Mouse (Mus musculus): Measurements from ENCODE around the gene C5ar1. TPM values are rescaled to one million over a fixed set of nuclear protein-coding genes. Genes with fewer than 3 reads are reported as not detected.

C5ar1 gene
- not detected for polyA plus RNA-seq (2017; shearing (Covaris generic))

GRCm38 (mm10) chr7:16259110-16259590 lies at the start of gene C5ar1:
Gene C5ar1 (minus strand): TSS chr7:16259540.

GRCm38 (mm10) chr7:16308093-16308492 lies 48.8 kb upstream of the C5ar1 start, which contains the start of gene Bbc3:
Gene Bbc3 (plus strand): TSS chr7:16308393.

GRCm38 (mm10) chr7:16286026-16286961 lies 27.0 kb upstream of the C5ar1 start, which contains the start of gene Ccdc9:
Gene Ccdc9 (minus strand): TSS chr7:16286795.

GRCm38 (mm10) chr7:16273081-16273765 lies 13.9 kb upstream of the C5ar1 start, which contains the start of gene Inafm1:
Gene Inafm1 (minus strand): TSS chr7:16273617.

GRCm38 (mm10) chr7:16244067-16244466 lies 15.3 kb downstream of the C5ar1 start, which contains the start of gene C5ar2:
Gene C5ar2 (minus strand): TSS chr7:16244154.

GRCm38 (mm10) chr7:16221582-16222272 lies 37.6 kb downstream of the C5ar1 start, which contains the start of gene Dhx34:
Gene Dhx34 (minus strand): TSS chr7:16222037.

Other genes starting within 250 kb of the C5ar1 start
- gene Bicra, start 211.6 kb downstream of the C5ar1 start, polyA plus RNA-seq (2017; shearing (Covaris generic)) = 6.4 TPM
- gene Zfp541, start 197.7 kb downstream of the C5ar1 start, polyA plus RNA-seq (2017; shearing (Covaris generic)) = not detected
- 253 TPM for gene Napa, start 161.1 kb downstream of the C5ar1 start, polyA plus RNA-seq (2017; shearing (Covaris generic))
- gene Kptn, start 139.6 kb downstream of the C5ar1 start, polyA plus RNA-seq (2017; shearing (Covaris generic)) = 30.0 TPM
- gene Slc8a2, start 129.7 kb downstream of the C5ar1 start, polyA plus RNA-seq (2017; shearing (Covaris generic)) = not detected
- 52.4 TPM for gene Meis3, start 84.5 kb downstream of the C5ar1 start, polyA plus RNA-seq (2017; shearing (Covaris generic))
- gene Dhx34, start 37.5 kb downstream of the C5ar1 start, polyA plus RNA-seq (2017; shearing (Covaris generic)) = 39.8 TPM
- 0.09 TPM for gene C5ar2, start 15.4 kb downstream of the C5ar1 start, polyA plus RNA-seq (2017; shearing (Covaris generic))
- 2.2 TPM for gene Inafm1, start 14.1 kb upstream of the C5ar1 start, polyA plus RNA-seq (2017; shearing (Covaris generic))
- 41.4 TPM for gene Ccdc9, start 27.3 kb upstream of the C5ar1 start, polyA plus RNA-seq (2017; shearing (Covaris generic))
- gene Bbc3, start 48.9 kb upstream of the C5ar1 start, polyA plus RNA-seq (2017; shearing (Covaris generic)) = 7.1 TPM
- gene Sae1, start 128.3 kb upstream of the C5ar1 start, polyA plus RNA-seq (2017; shearing (Covaris generic)) = 138 TPM
- gene Zc3h4, start 141.4 kb upstream of the C5ar1 start, polyA plus RNA-seq (2017; shearing (Covaris generic)) = 26.8 TPM
- gene Tmem160, start 193.2 kb upstream of the C5ar1 start, polyA plus RNA-seq (2017; shearing (Covaris generic)) = 10.1 TPM
- gene Npas1, start 218.2 kb upstream of the C5ar1 start, polyA plus RNA-seq (2017; shearing (Covaris generic)) = not detected